Mouse (Mus musculus) layer of hippocampus, adult 8-10 months (tissue): ENCODE results near the gene Tmem44. TPM values are rescaled to one million over a fixed set of nuclear protein-coding genes. Genes with fewer than 3 reads are reported as not detected.

Experiments used
- DNase-seq, 2 experiments: peaks; one replicate each; pipeline ENCODE4 v3.0.0; 2022; ENCODE audit warnings: low spot score in 2 of 2
- total RNA-seq, 4 experiments: library from RNA; stranded (reverse); gene quantifications; 2 replicates each; pipeline ENCODE4 v1.2.4; 2022

Gene Tmem44
- 10 to 100 TPM; 33.4 to 39.9 (median 35.1) TPM for total RNA-seq

DNA sequence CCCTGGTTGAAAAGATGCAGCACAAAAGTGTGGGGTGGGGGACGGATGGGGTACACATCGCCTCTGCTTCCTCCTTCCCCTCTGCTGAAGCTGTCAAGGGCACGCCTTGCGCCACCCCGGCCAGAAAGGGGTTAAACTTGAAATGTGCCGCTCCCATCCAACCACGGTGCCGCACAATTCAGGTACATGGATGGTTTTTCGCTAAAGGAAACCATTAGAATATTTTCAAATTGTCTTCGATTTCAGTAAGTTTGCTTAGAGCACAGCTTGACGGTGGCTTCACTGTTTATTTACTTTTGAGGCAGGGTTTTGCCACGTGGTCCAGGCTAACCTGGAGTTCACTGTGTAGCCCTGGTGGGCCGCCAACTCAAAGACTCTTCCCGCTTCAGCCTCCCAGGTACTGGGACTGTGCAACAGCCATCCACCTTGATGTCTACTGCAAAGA, at the start of gene Tmem44:
Tmem44 (minus strand) TSS at position 95 of the 445 bp plus-strand sequence.
- no peak for DNase-seq

DNA sequence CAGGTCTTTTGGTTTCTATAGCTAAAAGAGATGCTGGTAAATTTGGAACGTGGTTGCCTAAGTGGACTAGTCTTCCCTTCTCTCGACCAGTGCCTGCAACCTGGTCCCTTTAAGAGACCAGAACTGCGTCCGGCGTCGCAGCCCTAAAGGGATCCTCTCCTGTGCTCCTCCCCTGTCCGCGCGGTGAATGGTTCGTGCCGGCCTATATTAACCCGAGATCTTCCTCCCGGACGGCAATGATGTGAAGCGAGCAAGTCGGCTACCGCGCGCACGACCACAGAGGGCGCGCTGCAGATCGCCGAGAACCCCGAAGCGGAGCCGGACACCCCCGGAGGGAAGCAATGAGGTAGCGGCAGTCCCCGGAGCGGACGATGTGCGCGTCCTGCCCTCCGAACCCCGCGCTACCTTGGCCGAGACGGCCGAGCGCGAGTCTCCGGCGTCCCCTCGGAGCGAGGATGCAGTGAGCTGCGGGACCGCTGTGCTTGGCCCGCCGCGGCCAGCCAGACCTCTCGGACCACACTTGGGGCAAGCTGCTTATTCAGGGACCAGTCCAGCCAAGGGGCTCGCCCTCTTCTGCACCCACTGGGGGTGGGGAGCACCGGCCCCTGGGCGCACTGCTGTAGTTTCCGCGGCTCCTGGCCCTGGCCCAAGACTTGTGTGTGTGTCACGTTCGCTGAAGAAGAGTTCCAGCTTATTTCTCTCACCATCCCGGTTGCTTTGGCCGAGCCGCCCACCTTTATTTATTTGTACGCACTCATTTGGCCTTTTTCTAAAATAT, 49.0 kb upstream of the Tmem44 start, which contains the start of gene Fam43a:
Fam43a (plus strand) TSS at position 233 of the 778 bp plus-strand sequence.
- DNase-seq = peak; percentile 75 to 76

DNA sequence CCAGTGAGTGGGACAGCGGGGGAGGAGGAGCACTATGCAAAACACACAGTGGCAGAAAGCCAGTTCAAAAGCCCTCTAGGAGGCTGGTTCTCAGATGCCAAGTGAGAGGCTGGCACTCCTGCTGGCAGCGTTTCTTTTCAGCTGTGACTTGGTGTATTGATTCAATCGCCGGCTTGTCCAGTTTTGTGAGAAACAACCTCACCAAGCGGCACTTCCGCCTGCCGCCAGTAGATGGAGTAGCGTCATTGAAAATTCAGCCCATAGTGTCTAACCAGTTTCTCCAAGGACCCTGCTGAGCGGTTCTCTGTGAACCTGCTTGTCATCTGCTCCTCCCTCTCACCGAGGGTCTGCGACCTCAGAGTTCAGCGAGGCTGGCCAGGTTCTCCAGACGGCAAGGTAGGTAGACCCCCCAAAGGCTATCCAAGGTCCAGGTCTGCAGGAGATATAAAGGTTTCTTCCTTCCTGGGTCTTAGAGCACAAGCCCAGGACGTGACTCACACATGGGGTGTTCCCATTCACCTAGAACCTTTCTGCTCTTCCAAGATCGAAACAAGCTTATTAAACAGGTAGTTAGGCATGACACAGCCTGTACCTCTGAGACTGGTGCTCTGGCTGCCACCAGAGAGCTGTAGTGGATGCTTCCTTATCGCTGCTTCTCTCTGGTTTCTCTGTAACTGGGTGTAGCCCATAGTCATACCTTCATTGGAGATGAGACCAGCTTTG, 46.5 kb upstream of the Tmem44 start:
- DNase-seq = peak; percentile 90 to 96

DNA sequence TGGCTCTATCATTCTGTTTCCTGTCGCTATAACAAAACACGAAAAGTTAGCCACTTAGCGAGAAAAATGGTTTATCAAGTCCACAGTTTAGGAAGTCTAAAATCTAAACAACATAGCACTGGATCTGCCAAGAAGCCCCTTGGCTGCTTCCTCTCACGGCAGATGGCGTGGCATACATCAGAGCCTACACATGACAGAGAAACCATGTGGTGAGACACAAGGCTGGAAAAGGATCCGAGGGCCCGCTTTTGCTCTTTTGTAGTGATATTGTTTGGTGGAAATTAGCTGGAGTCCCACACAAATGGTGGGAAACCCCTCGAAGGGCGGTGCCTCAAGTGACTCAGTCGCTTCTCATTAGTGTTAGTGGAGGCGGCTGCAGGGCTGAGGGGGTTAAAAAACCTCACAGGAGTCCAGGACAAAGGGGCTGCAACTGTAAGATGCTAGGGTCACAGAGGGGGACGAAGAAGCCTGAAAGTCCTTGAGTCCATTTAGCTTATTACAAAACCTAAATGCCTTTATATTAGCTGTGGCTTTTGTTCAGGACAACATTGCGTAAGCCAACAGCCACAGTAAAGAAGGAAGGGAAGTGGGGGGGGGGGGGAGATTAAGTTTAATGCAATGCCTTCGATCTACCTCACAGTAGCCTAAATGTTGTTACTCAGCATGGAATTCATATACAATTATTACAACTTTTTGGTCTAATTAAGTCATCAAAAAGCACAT, 45.4 kb upstream of the Tmem44 start:
- DNase-seq = peak; percentile 58 to 73

DNA sequence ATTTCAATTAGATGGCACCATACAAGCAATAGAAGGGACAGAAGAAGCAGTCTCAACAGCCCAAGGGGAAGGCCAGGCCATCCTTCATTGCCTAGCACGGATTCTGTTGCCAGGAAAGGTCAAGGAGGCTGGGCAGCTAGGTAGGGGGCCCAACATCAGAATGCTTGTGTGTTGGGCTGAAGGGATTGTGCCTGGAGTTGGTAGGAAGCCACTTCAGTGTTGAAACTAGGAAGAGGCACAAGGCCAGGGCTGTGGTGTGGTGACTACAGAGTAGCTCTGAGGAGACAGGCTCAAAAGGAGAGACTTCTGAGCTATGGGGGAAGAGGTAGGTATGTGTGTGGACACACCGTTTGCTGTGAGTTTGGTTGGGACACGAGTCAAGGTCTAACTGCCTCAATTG, 44.7 kb upstream of the Tmem44 start:
- no peak for DNase-seq

DNA sequence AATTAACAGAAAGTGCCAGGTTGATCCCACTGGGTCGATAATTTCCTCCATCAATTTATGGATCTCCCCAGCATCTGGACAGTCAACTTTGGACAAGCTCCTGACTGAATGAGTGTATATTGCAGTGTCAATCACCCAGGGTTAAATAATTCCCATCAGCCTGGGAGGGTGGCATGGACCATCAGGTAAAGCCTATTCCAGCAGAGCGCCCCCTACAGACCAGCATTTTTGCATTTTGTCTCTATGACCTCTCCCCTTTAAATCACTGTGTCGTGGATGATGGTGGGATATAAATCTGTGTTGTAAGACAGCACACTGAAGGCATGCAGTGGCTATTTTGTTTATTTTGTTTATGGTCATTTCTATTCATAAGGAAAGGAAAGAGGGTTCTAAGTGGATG, 41.3 kb upstream of the Tmem44 start:
- DNase-seq = no peak

DNA sequence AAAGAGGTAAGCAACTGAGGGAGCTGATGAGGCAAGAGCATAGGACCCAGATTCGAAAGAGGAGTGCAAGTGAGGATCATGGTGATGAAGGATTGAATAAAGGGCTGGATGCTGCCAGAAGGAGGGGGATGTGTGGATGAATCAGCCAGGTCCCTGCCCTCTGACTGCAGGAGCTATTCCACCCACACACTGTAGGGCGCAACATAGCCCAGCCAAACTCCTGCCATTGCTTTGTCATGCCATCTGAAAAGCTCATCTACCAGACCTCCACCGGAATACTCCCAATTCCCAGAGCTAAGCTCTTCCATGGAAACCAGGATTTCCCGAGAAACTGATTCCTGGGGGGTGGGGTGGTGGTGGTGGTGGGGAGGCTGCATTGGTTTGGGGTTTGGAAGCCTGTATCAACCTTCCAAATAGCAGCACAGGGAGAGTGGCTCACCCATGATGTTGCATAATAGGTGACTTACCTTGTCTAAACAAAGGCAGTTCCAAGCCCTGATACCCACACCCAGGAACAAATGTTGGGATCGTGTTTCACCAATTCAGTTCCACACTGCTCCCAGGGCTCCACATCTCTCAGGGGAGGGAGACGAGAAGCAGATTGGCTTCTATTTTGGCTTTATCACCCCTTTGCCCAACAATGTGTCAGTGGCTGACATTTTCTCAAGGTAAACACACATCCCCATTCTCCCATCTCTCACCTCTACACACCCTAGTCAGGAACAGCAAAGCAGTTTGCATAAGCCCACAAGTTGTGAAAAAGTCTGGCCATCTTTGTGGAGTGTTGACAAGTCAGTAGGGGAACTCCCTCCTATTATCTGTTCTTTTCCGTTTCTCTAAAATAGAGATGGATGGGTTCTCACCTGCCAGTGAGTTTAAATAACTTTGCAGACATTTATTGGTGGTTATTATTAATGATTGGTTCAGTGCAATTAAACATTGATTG, 39.9 kb upstream of the Tmem44 start:
- no peak for DNase-seq

DNA sequence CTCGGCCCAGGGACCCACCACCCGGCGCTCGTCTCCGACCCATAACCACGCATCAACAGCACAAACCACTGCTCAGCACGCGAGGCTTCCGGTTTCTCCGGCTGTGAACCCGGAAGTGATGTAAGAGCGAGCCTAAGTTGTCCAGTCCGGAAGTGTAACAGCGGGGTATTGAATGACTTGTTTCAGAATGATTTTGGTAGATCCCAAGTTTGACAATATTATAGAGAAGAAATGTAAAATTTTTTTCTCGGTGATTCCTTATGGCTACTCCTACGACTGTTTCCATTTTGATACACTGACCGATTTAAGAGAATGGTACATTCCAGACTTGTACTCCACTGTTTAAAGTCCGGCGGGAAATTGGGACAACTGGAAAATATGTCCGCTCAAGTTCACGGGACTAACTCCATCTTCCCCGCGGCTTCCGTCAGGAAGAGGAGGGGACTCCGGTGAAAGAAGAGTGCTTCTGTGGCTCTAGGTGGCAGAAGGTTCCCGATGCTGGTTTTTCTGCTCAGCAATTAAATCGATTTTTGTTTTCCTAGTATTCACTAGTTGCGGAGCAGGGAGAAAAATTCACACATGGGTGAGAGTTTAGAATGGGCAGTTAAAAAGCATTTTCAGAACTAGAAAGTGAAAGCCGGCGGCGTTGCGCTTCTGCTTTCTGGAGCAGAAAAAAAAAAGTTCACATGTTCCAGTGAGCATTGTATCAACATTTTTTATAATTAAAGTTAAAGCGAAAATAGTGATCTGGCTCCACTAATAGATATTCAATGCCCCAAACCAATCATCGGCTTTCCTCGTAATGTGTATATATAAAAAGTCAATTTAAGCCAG, 37.1 kb upstream of the Tmem44 start, which contains the start of gene Lsg1:
Lsg1 (minus strand) TSS at position 99 of the 834 bp plus-strand sequence.
- DNase-seq = peak; percentile 84 to 85

DNA sequence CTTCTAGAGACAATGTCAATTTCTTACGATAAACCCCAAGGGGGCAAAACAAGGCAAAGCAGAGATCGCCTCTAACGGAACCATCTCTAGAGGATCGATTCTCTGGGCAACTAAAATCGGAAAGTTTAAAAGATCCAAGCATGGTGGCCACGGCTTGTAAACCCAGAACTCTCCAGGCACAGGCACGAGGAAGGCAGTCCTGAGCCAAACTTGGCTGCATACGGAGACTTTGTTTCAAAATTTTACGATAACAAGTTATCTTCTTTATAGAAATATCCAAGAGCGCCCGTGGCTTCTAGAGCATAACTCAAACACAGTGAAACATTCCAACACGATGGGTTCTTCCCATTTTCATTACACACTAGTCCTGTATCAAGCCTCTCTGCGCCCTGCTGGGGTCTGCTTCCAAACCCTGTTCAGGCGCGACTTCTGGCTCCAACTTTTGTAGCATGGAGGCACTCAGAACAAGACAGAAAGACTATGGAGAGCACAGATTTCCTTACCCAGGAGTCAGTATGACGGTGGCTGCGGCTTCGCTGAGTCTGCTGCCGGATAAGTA, 36.4 kb upstream of the Tmem44 start:
- no peak for DNase-seq

DNA sequence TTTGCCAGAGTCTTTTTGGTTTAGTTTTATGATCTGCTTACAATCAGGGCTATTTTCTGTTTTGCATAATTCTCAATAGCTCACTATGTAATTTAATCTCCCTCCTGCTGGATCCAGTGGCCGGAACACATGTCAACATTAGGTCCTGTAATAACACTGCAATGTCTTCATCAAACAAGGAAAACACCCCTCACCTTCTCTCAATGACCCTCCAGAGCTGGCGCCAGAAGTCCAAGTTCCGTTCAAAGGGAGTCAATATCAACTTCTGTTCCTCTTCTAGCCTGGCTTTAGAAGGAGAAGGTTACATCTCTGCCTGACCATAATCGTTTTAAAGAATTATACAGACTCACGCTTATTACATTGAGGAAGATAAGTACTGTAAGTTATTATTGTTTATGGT, 30.1 kb upstream of the Tmem44 start:
- no peak for DNase-seq

DNA sequence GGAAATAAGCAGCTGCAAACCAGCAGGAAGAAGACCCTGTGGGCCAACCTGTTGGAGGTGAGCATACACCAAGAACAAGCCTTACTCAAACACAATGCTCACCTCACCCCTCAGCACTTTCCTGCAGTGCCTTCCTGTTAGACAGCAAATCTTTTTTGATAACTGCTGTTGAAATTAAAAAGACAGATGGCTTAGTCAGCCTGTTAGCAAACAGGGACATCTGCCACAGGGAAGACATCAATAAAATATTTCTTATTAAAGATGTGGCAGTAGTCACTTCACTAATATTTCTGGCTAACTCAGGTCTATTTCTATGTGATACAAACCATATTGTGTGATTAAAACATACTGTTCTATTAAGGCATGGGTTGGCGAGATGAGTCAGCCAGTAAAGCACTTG, 25.8 kb upstream of the Tmem44 start:
- peak in 1 of 2 experiments; percentile 24 for DNase-seq

DNA sequence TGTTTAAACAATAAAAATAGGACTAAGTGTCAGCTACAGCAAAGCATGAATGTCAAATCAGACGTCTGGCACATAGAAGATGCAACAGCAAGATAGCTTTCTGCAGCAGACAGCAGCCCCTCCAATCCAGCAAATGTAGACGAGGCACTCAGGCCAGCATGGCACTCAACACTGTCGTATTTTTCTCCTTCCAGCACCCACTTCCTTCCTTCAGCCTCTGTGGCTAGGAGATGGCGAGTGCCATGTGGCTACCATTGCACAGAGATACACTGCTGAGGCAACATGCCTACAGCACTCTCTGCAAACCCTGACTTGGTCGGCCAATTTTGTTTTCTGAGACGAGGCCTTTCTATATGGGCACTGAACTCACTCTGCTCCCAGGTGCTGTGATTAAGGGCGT, 25.2 kb upstream of the Tmem44 start:
- no peak for DNase-seq

DNA sequence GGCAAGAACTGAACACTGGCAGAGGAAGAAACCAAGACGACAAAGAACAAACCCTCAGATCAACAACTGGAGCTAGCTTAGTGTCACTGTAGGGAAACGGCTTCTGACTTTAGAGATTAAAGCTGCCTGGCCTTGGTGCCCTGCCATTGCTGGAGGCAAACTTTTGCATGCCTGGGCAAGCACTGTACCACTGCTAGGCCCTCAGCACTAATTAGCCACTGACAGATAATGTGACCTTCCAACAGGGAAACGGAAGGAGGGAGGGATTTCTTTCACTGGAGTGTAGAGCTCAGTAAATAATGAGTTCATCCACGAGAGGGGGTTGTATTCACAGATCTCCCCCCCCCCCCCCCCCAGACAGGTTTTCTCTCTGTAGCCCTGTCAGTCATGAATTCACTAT, 21.6 kb upstream of the Tmem44 start:
- no peak for DNase-seq

DNA sequence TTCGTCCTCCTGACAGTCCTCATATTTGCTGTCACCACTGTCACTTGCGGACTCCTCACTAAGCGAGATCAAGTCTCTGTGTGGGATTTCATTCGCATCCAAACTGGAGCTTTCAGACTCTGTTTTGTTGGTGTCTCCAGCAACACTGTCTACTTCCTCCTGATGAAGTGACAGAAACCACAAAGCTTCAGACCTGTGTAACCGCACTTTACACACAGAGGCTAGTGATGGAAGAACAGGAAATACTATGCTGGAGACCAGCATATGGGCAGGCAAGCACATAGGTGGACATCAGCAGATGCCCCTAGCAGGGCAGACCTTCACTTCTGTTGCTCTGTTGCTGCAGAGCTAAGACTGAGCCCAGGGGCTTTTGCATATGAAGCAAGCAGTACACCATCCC, 20.7 kb upstream of the Tmem44 start:
- DNase-seq = no peak

DNA sequence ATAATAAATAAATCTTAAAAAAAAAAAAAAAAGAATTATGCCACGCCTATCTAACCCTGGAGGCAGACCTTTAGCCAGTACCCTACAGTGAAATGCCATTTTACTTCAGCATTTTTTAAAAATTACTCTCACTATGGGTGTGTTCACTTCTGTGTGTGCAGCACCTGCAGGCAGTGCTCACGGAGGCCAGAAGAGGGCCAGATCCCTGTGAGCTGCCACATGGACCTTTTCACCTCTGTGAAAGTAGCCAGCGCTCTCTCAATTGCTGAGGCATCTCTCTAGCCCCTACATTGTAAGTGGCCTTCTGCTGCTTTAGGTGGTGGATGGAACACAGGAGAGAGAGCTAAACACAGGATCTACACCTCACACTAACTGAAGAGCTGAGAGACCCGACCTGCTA, 19.5 kb upstream of the Tmem44 start:
- no peak for DNase-seq

DNA sequence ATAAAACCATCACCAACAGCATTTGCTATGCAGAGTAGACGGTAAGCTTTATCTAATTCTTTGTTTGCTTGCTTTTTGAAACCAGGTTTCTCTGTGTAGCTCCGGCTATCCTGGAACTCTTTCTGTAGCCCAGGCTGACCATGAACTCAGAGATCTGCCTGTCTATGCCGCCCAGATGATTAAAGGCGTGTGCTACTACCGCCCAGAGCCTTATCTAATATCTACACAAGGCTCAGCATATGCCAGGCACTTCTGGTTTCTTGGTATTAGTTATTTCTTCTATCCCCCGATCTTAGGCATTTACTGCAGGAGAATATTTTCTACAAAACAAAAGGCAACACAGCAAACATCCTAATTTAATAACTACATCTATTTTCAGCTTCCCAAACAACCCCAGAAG, 15.0 kb upstream of the Tmem44 start:
- DNase-seq = no peak

DNA sequence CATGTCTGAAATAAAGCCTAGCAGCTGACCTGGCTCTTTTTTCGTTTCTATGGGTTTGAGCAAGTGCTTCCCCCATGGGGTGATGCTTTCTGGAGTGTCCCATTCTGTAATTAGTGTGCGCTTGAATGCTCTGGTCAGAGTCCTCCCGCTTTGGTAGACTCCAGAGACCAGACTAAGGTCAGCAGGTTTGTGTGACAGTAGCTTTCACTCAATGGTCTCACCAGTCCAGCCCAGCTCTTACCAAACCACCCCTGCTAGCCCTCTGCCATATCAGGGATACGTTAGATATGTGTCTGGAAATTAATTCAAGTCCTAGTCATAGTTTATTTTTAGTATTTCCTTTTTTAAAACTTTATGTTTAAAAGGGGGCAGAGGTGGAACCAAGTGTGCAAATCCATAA, 10.0 kb upstream of the Tmem44 start:
- no peak for DNase-seq

DNA sequence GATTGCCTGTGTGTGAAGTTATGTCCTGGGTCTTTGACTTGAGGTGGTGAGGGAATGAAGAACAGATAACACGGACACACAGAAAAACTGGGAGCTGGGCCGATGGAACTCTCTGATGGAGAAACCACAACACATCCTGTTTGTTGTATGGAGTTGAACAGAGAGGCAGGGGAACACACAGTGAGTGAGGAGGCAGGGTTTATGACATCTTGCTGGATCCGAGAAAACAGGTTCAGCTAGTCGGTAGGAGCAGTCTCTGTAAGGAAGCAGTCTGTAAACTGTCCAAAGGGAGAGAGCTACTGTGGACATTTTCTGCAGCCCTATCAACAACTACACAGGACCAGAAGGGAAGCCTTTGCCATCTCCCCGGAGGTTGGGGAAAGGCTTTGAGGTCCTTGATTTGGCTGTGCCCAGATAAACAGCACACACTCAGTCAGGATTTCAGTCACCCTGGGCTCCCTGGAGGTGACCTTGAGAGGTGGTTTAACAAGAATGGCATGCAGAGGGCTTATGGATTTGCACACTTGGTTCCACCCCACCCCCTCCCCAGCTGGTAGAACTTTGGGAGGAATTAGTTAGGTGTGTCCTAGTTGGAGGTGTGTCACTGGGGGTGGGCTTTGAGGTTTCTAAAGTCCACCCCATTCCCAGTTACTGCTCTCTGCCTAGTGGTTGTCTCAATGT, 8.8 kb upstream of the Tmem44 start:
- no peak for DNase-seq

DNA sequence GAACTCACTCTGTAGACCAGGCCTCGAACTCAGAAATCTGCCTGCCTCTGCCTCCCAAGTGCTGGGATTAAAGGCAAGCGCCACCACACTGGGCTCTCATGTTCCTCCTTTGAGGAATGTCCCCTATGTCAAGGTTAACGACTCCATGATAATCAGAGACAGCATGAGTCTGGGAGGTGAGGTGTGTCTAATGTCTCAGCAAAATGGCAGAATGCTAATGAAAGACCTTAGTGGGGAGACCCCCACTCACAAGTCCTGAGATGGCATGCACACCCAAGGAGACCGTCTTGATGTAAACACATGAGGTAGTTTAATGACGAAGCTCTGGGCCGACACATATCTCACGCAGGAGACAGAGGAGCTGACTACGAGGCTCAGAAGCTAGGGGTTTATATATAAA, 3.5 kb upstream of the Tmem44 start:
- no peak for DNase-seq
